Mouse (Mus musculus) heart, postnatal 25 days (tissue): ENCODE data around the gene Grip1. TPM values are rescaled to one million over a fixed set of nuclear protein-coding genes. Genes with fewer than 3 reads are reported as not detected.

Source experiments
- DNase-seq: peaks from one replicate; pipeline ENCODE4 v3.0.0; 2022; ENCODE audit warnings: low spot score
- intact Hi-C: fragments of 180-260 bp; cut with DNase I; formaldehyde crosslinking; loops from one replicate; pipeline ENCODE4 v1.15.1; 2025
- total RNA-seq, 2 experiments: library from RNA; stranded (reverse); gene quantifications; 2 replicates each; pipeline ENCODE4 v1.2.3; 2021

The Grip1 gene
- total RNA-seq, 2 experiments from 2014 or later = 0.61 to 0.62 TPM

- intact Hi-C loops = no loop called here
- DNase-seq = no peak
Observed at GRCm38 (mm10) chr10:119816001-119816400, 362.4 kb downstream of the Grip1 start.

- no peak for DNase-seq
- intact Hi-C loops = no loop called here
Observed at GRCm38 (mm10) chr10:119818381-119818780, 364.8 kb downstream of the Grip1 start.

- intact Hi-C loops = no loop called here
- DNase-seq = no peak
Observed at GRCm38 (mm10) chr10:119819102-119819681, 365.6 kb downstream of the Grip1 start.

- intact Hi-C loops = no loop called here
- DNase-seq = no peak
Observed at GRCm38 (mm10) chr10:119819740-119820139, 366.1 kb downstream of the Grip1 start.

- no peak for DNase-seq
- intact Hi-C loops = no loop called here
Observed at GRCm38 (mm10) chr10:119820428-119820827, 366.8 kb downstream of the Grip1 start.

- intact Hi-C loops = no loop called here
- no peak for DNase-seq
Observed at GRCm38 (mm10) chr10:119823691-119824090, 370.1 kb downstream of the Grip1 start.

- no peak for DNase-seq
- intact Hi-C loops = no loop called here
Observed at GRCm38 (mm10) chr10:119824521-119824920, 370.9 kb downstream of the Grip1 start.

- no peak for DNase-seq
- intact Hi-C loops = no loop called here
Observed at GRCm38 (mm10) chr10:119830388-119830956, 376.8 kb downstream of the Grip1 start.

- no peak for DNase-seq
- intact Hi-C loops = no loop called here
Observed at GRCm38 (mm10) chr10:119831086-119831485, 377.5 kb downstream of the Grip1 start.

- DNase-seq = no peak
- intact Hi-C loops = no loop called here
Observed at GRCm38 (mm10) chr10:119833334-119833733, 379.7 kb downstream of the Grip1 start.

GRCm38 (mm10) chr10:119834122-119834521, 380.5 kb downstream of the Grip1 start:
- intact Hi-C loops = no loop called here
- DNase-seq = no peak

- no peak for DNase-seq
- intact Hi-C loops = no loop called here
Observed at GRCm38 (mm10) chr10:119839645-119840044, 386.0 kb downstream of the Grip1 start.

- DNase-seq = no peak
- intact Hi-C loops = no loop called here
Observed at GRCm38 (mm10) chr10:119842004-119842403, 388.4 kb downstream of the Grip1 start.

GRCm38 (mm10) chr10:119845705-119846410, 392.2 kb downstream of the Grip1 start:
- no peak for DNase-seq
- intact Hi-C loops = no loop called here

- no peak for DNase-seq
- intact Hi-C loops = no loop called here
Observed at GRCm38 (mm10) chr10:119851594-119851993, 398.0 kb downstream of the Grip1 start.

GRCm38 (mm10) chr10:119852582-119853135, 399.0 kb downstream of the Grip1 start:
- DNase-seq = no peak
- intact Hi-C loops = no loop called here

- DNase-seq = peak; percentile 2
- intact Hi-C loops = no loop called here
Observed at GRCm38 (mm10) chr10:119867726-119868125, 414.1 kb downstream of the Grip1 start.

GRCm38 (mm10) chr10:119868995-119869579, 415.5 kb downstream of the Grip1 start:
- DNase-seq = no peak
- intact Hi-C loops = no loop called here

- no peak for DNase-seq
- intact Hi-C loops = no loop called here
Observed at GRCm38 (mm10) chr10:119876721-119877120, 423.1 kb downstream of the Grip1 start.

- intact Hi-C loops = no loop called here
Observed at GRCm38 (mm10) chr10:119878331-119878730, 424.7 kb downstream of the Grip1 start.

GRCm38 (mm10) chr10:119884591-119884990, 431.0 kb downstream of the Grip1 start:
- intact Hi-C loops = no loop called here
- DNase-seq = no peak

More at GRCm38 (mm10) chr10:119878331-119878730, 424.7 kb downstream of the Grip1 start:
- no peak for DNase-seq
